Mouse (Mus musculus) MN1 (cell line): ENCODE results near the gene Gcnt4.

ENCODE experiments used
- DNase-seq: peaks from one replicate; pipeline ENCODE4 v3.0.0-alpha.2; 2016; ENCODE audit warnings: low spot score

Gene Gcnt4

DNA sequence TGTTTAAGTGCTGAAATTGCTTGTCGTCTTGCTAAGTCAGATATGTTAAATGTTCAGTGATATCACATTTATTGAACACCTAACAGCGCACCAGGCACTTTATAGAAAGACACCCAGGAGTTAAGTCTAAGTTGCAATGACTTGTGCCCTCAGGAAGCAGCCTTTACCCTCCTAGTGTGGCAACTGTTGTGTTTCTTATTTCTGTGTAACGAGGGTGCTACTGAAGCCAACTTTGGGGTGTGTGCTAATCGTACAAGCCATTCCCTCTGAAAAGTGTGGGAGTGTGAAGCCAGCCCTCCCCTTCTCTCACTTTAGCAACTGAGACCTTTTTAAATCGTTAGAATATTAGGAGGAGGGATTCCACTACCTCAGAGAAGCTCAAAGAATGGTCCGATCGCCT is 23.2 kb downstream of the Gcnt4 start:
- DNase-seq = no peak

DNA sequence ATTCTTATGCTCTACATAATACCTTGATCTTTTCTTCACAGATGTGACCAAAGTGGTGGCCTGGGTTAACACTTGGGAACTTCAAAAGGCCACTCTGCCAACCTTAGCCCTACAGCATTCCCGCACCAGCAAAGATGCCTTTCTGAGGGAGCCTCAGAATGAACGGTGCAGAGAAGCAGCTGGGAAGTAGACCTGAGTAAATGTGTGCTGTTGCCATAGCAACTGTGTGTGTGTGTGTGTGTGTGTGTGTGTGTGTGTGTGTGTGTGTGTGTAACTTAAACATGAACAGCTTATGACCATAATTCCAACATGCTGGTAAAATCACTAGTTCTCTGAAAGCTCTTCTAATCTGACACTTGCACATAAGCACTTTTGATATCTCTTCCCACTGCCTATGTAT is 27.4 kb downstream of the Gcnt4 start:
- no peak for DNase-seq

DNA sequence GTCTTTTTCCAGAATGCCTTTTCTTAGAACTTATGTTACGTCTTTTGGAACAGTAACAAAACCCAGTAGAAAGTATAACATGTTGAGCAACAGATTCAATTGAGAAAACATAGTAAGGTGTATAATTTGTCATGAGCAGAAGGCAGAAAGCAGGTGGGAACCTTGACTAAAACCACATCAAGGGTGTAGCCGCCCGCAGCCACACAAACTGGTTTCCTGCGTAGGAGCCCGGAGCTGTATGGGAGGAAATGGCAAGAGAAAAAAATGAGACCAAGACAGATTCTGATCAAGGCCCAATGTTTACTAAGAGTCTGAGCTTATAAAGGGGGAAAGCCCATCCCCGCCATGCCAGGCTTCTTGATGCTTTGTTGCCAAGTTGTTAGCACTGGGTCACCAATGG is 32.0 kb downstream of the Gcnt4 start:
- DNase-seq = no peak

DNA sequence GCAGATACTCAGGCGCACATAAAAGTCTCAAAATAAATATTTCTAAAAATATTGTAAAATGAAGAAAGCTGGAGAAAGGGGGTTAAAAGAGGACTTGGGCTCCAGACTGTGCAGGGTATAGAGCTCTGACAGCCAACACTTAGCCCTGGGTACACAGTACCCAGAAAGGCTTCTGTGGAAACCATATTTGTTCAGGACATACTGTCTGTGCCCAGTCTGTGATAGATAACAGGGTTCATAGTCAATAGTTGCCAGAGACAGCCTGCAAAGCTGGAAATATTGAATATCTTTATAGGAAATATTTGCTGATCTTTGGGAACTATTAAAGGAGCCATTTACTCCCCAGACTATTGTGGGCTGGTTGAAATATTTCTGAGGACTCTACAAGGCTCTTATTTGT is 35.5 kb downstream of the Gcnt4 start:
- DNase-seq = no peak

DNA sequence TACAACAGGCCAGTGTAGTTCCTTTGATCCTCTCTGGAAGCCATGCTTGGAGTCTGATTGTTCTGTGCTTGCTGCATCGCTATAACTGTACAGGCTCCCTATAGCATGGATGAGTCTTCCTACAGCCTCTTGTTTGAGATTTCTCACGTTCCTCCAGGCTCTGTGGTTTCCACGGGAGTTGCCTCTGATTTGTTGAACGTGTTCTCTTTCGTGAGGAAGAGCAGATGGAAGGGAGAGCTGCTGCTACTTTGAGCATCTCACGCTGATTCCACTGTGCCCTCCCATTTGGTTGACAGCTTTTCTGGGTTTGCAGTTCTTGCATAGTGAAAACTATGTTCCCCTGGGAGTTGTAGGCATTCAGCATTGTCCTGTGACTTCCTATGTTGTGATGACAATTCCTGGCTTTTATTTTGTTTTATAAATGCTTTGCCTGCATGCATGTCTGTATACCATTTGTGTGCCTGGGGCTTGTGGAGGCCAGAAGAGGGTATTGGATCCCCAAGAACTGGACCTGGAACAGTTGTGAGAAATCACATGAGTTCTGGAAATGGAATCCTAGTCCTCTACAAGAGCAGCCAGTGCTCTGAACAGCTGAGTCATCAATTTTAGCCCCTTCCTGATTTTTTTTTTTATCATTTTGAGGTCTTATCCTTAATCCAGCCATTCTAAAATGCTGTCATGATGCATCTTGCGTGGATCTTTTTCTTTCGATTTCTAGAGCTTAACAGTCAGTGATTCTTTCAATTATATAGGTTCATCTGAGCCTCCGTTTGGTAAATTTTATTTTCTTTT is 37.1 kb downstream of the Gcnt4 start:
- no peak for DNase-seq

DNA sequence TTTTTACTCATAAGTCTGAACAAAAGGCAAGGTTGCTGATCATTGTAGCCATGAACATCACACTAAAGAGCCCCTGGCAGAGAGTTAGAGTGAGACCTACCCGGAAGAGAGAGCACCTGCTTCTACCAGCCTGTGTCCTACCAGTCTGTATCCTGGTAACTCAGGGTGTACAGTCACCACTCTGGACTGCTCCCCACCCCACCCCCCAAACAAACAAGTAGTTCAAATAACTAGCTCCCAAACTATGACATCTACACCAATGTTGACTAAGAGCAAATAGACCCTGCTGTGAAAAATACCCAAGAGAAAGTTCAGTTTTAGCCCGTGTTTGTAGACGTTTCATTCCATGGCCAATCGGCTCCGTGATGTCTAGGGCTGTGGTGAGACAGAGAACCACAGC is 38.3 kb downstream of the Gcnt4 start:
- no peak for DNase-seq

DNA sequence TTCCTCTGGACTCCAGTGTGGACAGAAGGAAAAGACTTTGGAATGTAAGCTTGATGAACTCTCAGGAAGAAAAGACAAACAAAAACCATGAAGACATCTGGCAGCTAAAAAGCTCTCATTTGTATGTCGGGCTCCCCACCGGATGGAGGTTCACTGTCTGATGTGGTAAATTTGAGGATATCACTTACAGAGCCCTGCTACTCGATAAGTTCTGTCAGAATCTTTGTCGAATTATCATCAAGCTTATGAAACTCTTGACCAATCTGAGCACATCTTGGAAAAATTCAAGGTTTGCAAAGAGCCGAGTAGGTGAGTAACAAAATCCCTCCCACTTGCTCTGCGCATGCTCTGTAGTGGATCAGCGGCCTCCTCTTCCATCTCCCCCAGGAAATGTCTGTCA is 40.5 kb downstream of the Gcnt4 start:
- no peak for DNase-seq

DNA sequence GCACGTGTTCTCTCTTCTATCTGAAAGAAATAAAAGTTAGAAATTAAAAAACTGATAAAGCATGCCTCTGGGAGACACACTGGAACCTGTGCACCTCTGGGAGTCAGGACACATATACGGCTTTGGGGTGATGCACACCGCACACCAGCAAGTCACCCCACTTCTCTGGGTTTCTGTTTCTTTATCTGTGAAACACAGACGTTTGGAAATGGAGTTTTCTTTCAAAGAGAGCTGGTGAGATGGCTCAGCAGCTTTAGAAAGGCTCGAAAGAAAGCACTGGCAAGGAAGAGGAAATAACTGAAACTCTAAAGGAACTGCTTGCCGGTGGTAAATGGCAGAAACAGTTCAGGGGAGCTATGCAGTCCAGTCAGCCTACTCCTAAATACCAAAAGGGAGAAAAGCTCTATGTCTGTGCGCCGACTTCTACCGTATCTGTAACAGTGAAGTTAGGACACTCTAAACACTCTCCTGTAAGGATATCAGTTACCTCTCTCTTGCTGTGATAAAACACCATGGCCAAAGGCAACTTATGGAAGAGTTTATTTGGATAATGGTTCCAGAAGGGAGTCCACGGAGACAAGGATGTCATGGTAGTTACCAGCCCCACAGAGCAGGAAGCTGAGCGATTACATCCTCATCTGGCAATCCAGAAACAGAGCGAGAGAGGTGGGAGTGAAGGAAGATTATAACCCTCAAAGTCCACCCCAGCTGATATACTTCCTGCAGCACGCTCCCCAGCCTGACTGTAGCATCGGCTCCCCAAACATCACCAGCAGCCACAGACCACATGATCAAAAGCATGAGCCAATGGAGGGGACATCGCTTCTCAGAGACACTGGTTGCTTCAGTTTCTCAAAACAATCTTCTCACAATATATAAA is 42.0 kb downstream of the Gcnt4 start:
- no peak for DNase-seq

DNA sequence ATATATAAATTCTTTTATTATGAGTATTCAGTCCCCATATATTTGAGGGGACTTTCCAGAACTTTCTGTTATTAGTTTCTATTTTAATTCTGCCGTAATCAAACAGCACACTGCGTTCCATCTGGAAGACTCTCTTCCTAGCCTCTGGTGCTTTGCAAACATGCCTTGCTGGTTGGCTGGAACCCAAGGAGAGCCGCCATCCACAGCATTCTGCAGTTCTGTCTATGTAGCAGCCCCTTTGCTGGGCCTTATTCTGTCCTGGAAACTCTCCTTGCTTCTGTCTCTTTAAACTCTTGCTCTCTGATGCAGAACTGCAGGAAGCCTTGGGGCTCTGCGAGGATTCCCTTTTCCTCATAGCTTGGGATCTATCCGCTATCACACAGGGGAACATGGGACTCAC is 42.6 kb downstream of the Gcnt4 start:
- no peak for DNase-seq

DNA sequence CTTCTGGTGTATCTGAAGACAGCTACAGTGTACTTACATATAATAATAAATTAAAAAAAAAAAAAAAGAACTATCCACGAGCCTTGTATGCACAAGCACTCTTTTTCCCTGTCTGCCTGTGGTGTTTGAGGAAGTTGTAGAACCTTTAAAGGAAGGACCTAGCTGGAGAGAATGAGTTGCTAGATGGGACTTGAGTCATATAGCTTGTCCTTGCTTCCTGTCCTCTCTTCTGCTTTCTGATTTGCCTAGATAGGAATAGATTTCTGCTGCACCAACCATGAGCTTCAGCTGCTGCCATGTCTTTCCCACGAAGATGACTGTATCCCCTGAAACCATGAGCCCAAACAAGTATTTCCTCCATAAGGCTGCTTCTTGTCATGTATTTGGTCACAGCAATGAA is 43.3 kb downstream of the Gcnt4 start:
- DNase-seq = no peak

DNA sequence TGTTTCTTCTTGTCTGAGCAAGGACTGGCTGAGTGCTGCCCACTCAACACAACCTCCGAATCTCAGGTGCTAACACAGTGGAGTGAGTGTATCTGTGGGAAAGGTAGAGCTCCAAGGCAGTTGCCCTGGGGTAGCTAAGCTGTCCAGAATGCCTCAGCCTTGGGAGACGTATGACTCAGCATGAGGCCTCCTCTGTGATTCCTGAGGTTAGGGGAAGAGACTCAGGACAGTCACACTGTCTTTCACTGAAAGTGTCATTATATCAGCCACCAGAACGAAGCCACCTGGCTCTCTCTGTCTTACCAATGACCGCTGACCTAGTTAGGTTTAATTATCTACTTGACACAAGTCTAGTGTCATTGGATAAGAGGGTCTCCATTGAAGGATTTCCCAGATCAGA is 46.6 kb downstream of the Gcnt4 start:
- no peak for DNase-seq

DNA sequence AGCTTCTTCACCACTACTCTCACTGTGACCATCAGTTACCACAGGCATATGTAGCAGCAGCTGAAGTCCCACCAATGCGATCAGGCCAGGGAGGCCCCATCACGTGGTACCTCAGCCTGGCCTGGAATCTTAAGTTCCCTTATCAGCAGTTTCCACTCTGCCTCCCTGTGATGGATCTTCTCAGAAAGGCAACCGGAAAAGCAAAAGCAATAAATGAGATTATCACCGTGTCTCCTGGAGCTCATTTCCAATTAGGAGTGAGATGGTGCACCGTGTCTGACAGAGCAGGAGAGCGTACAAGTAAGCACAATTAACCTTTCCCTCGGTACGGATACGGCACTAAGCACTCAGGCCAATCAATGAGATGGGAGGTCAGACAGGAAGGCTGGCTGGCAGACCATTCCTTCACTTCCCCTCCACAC is 47.4 kb downstream of the Gcnt4 start:
- DNase-seq = no peak

DNA sequence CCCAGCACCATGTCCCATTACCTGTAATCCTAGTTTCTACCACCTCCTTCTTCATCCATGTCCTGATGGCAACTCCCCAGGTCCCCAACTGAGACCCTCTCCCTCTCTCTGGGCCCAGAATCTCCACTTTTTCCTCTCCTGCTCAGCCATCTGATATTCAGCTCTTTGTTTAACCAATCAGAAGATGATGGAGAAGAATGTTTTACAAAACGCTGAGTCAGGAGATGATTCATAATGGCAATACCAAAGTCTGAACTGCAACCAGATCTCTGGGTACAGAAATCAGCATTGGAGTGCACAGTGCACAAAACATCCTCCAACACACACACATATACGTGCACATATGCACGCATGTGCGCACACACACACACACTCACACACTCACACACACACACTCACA is 48.8 kb downstream of the Gcnt4 start:
- no peak for DNase-seq

DNA sequence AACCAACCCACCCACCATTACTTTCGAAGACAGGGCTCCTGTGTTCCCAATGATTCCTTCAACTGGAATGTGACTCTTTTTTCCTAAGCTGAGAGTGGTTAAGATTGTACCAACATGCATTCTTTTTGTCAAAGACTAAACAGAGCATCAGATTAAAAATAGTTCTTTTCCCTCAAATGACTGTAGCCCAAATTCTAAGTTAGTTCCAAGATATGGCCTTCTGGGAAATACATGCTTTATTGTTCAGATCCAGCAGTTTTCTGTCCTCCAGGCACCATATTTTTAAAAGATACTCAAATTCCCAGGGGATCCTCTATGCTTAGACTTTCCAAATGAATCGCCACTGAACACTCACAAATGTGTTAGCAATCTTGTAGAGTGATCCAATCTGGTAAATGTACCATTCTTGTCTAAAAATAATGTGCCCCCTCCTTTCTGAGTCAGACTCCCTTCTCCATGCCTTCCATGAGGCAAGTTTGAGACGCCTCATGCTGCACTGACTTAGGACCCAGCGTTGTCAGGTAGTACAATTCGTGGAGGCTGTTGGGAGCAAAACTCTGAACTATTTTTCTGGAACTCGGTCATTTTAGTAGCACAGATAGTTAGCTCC is 52.6 kb downstream of the Gcnt4 start:
- no peak for DNase-seq

DNA sequence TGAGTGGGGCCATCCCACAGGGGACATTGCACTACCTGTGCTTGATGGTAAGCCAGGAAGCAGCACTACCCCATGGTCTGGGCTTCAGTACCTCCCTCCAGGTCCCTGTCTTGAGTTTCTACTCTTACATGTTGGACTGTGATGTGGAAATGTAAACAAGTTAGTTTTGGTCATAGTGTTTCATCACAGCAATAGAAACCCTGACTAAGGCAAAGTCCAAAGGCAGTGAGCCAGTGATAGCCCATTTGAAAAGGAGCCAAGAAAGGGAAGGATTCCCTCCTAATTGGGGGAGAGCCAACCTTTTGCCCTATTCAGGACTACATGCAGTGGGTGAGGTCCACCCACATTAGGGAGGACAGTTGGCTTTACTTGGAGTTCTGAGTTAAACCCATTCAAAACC is 56.1 kb downstream of the Gcnt4 start:
- DNase-seq = no peak

DNA sequence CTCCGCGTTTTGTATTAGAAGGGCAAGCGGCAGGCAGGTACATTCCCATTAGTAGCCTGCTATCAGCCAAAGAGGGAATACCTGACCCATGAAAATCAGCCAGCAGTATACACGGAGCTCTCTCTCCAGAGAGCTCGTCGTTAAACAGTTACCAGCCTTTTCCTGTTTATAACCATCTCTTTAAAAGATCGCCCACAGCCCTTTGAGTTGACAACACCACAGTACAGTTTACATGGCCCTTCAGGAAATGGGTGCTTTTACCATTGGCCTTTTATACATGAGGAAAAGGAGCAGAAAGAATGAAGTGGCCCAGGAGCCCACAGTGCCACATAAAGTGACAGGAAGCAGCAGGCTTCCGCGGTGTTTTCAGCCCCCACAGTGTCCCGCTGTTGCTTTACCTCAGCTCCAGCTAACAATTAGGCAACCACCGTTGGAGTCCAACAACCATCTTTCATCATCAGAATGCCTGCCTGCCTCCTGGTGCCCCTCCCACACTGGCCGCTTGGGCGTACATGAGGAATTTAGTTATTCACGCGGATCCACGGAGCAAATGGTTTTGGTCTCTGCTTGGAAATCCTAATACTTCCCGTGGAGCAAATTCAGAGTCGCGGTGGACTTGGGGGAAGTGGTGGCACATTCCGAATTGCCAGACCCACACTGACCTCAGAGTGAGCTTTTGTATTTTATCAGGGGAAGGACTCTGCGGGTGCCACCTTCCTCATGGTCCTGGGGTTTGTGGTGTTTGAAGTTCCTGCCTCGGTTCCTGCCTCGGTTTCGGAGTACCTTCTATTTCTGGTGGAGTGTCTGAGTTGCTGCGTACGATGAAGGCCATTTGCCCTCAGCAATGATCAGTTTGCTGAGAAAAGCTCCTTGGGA is 59.0 kb downstream of the Gcnt4 start:
- DNase-seq = no peak

DNA sequence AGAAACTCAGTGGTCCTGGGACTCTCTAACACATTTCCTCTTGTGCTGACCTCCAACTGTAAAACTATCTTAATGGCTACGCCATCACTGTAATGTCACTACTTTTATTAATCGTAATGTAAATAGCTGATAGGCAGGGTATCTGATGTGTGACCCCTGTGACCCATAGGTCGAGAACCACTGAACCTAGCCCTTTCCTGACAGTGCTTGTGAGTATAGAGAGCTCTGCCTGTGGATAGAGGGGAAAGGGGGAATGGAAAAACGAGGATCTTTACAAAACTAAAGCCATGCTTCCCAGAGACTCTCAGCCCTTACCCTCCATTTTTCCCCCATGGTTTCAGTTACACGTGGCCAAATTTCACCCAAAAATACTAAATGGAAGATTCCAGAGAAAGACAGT is 60.2 kb downstream of the Gcnt4 start:
- no peak for DNase-seq

DNA sequence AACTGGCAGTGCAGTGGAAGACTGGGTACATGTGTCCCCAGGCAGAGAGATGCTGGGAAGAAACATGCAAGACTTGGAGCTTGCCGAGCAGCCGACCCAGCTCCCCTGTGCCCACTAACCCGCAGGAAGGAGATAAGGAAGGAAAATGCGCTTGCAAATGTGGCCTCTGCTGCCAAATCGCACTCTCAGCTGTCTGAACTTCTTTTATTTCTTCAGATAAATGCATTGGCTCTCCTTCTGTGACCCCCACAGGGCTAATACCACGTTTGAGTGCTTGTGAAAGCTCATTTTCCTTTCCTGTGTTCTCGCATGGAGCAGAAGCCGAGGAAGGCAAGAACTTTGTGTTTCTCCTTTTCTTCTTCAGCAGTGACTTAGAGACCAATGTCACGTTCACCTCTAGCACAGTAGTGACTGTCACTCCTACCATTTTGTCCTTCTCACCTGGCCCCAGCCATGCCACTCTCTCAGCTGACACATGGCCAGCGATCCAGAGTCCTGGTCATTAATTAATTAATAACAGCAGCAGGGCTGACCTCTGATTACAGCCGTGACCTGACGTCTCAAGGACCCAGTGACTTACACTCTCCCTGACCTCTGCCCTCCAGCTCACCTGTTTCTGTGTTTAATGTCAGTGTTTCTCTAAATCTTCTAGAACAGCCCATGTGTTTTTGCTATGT is 61.2 kb downstream of the Gcnt4 start:
- DNase-seq = no peak

DNA sequence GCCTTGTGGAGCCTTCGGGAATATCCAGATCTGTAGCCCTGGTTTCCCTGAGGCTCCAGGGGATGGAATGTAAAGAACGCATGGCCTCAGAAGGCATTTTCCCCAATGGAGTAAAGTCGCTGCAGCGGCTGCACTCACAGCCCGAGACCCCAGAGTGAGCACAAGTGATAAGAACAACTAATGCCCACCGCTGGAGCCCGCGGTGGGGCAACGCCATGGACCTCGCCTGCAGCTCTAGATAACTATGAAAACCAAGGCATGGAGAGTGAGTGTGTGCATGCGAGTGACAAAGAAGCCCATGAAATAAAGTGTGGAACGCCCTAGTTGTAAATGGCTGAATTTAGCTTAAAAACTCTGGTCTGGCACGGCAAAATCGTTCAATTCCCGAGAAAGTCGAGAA is 64.6 kb downstream of the Gcnt4 start:
- no peak for DNase-seq

DNA sequence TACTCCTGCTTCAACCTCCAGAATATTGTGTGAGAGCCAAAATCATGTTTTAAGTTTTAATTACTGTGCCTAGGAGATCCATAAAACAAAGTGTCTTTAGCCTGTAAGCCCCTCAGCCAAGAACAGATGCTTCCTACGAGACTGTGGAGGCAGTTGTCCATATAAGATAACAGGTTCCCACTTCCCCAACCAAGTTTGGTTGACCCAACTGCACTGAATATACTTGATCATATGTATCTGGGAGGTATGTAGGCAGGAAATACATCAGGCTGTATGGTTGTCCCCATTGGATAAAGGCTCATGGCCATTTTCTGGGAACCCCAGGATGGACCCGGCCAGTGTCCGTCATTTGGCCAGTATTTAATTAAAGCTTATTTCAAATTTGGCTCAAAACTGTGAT is 65.6 kb downstream of the Gcnt4 start:
- DNase-seq = no peak

DNA sequence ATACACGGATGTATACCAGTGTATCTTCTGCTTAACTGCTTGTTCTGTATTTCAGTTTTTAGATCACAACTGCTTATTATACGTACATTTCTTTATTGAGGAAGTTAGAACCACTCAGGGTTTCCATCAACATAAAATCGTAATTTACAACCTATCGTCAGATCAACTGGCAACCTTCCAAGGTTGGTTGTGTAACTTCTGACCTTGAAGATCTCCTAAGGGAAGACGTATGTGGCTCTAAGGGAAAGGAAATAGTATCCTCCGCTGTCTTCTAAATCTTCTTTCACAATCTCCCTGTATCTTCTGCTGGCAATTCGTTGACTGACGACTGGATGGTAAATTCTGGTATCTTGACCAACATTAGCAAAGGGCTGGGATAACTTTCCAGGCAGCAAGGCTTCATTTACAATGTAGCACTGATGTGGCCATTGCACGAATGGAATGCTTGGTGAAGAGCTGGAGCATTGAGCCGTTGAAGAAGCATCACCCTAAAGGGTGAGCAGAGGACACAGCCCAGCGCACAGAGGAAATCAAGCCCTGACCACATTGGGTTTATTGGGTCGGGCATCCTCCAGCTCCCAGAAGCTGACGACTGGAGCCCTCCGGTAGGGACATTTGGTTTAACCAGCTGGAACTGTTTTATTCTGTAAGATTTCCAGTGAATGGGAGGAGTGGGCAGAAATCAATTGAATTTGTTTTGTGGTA is 66.2 kb downstream of the Gcnt4 start:
- DNase-seq = no peak
